Mouse (Mus musculus): ENCODE results near the gene Gm10643.

The Gm10643 gene

GRCm38 (mm10) chr8:84039050-84039449 lies 25.9 kb downstream of the Gm10643 start:
- peak; percentile 56 for DNase-seq (ENCODE audit: low spot score)

DNA sequence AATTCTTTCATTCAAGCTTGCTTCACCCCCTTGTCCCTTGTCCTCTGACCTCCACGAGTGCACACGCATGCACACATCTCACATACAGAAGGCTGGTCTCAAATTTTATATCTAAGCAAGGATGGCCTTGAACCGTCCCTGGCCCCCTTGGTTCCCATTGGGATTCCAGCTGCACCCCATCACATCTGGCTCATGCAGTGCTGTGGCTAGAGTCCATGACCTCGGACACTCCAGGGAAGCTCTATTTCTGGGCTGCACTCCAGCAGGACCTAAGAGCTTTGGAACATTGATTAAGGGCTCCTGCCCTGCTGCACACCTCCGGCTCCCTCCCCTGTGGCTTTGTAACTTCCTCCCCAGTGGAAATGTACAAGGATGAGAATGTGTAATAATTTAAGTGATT lies 26.9 kb downstream of the Gm10643 start:
- peak; percentile 31 for DNase-seq (ENCODE audit: low spot score)

- DNase-seq (ENCODE audit: low spot score) = no peak
Observed at GRCm38 (mm10) chr8:84032777-84033176, 32.2 kb downstream of the Gm10643 start.

- DNase-seq (ENCODE audit: low spot score) = no peak
Observed at GRCm38 (mm10) chr8:84029272-84029671, 35.7 kb downstream of the Gm10643 start.

DNA sequence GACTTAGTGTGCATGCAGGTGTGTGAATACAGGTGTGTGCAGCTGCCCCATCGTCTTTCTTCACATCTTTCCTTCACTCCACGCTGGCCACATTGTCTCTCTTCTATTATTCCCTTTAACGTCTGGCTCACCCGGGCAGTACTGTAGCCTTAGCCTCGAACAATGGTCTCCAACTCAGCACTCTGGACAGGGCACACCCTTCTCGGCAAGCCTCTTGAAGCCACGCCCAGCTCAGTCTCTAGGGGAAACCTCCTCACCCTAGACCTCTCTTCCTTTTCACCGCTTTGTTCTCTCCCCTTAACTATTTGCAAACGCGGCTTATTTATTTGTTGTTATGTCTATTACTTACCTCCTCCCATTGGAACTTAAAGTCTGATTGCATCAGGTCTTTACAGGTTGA lies 37.5 kb downstream of the Gm10643 start:
- no peak for DNase-seq (ENCODE audit: low spot score)

GRCm38 (mm10) chr8:84025863-84026262 lies 39.1 kb downstream of the Gm10643 start:
- DNase-seq (ENCODE audit: low spot score) = peak; percentile 57

DNA sequence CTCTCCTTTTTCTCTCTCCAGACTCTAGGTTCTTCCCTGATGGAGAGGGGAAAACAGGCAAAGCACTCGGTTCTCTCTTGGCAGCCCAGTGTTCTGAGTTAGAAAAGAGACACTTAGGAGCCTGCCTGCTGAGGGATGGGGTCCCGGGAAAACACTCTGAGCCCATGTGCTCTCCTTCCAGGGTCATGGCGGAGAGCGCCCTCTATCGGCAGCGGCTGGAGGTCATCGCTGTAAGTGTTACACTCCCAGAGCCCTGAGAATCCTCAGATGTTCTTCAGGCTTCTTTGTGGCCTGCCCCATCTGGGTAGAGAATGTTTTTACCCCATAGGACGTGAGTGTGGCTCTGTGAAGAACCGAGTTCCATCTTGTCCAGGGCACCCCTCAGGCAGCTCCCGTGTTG lies 40.8 kb downstream of the Gm10643 start:
- DNase-seq (ENCODE audit: low spot score) = peak; percentile 62

DNA sequence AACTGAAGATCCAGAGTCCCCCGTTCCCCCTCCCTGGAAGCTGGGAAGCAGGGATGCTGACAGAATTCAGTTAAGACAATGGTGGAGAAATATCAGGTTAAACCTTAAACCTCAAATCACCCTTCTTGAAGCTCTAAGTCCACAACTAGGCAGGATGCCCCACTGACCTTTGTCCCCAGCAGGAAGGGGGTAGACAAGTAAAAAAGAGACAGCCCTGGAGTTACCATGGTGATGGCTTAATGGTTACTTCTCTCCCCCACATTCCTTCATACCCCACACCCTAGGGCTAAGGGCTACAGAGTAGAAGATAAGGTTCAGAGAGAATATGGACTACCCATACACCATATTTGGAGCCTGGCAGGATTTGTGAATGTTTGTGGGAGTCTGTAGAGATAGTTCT lies 41.3 kb downstream of the Gm10643 start:
- DNase-seq (ENCODE audit: low spot score) = no peak

DNA sequence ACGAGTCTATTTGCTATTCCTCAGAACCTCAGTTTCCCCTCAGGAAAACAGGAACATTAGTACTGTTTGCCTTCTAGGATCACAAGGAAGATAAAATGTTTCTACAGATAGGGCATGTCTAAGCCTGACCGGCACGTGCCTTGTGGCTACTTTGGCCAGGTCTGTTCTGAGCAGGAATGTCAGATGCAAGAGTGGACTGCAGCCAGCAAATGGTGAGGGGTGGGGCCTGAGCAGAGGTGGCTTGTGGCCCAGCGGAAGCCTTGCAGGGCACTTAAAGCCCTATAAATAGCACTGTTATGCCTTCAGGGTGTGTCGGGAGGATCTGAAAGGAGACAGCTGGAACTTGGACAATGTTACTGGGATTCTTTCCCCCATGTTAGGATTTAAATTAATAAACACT lies 41.9 kb downstream of the Gm10643 start:
- DNase-seq (ENCODE audit: low spot score) = no peak

DNA sequence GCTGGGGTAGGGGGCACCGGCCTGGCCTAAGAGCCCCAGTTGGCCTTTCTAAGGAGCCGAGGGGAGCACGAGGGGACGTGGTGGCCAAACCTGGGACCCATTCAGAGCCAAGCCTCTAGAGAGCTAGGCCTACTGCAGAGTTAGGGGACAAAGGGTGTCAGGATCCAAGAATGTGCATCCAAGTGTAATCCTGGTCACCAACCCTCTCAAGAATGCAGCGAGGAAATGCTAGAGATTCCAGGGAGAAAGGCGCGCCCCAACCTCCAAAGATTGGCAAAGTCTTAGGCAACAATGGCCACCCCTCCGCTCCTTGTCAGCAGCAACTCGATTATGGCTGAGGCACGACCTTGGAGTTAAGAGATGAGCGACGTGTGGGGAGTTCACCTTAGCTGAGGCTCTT lies 43.4 kb downstream of the Gm10643 start:
- DNase-seq (ENCODE audit: low spot score) = no peak

DNA sequence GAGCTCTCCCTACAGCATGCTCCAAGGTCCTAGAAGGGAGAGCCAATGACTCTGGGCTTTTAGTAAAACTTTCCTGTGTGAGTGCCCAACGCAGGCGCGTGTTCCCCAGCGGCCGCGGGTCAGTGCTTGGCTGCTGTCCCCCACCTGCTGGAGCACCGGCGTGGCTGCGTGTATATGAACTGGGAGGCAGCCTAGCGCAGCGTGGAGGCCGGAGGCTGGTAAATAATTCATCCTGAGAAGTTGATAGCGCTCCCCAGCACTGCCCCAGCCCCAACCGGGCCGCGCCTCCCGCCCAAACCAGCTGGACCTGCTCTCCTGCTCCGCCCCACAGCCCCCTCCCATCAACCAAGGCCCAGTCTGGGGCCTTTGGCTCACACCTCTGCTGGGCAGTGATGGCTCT lies 43.8 kb downstream of the Gm10643 start, which contains the start of gene Palm3:
Gene Palm3, plus strand, starts transcription at position 376 of the 400 bp plus-strand sequence.
- no peak for DNase-seq (ENCODE audit: low spot score)

DNA sequence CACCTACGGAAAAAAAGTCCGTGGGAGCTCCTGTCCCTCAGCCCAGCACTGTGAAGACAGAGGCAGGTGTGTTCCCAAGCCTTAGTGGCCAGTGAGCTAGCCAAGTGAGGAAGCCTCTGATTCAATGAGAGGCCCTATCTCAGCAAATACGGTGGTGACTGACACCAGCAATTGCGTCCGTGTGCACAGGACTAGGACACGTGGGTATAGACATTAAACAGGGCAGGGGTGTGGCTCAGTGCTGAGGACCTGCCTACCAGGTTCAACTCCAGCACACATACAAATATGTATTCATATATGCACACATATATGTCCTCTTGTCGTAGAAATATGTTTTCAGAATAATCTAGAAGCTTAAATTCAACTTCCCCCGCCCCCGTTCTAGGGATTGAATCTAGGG lies 45.2 kb downstream of the Gm10643 start:
- DNase-seq (ENCODE audit: low spot score) = no peak

- DNase-seq (ENCODE audit: low spot score) = no peak
Observed at GRCm38 (mm10) chr8:84015833-84016232, 49.1 kb downstream of the Gm10643 start.
